Mouse (Mus musculus) heart, embryonic 16.5 days (tissue): ENCODE data around the gene Fkbp11. TPM values are rescaled to one million over a fixed set of nuclear protein-coding genes. Genes with fewer than 3 reads are reported as not detected.
A peak's percentile ranks its signal among the peaks of the same experiment; 100 is the strongest.

Source experiments
- ATAC-seq: fragments of 200-750 bp; cut with Nextera tagmentation; replicated peaks from 2 replicates; pipeline ENCODE4 v1.8.0; 2017; ENCODE audit warnings: moderate number of reproducible peaks; ENCODE audit not compliant: insufficient read depth, low FRiP score; ENCODE audit errors: extremely low read depth
- H3K27ac ChIP-seq: fragments of 300-500 bp; sonication (generic); 2 replicates; pipeline ENCODE4 v1.5.1; 2014; ENCODE audit warnings: mild to moderate bottlenecking, low read length, control low read depth, moderate library complexity
- H3K27me3 ChIP-seq: fragments of 300-500 bp; sonication (generic); 2 replicates; pipeline ENCODE4 v1.6.1; 2014; ENCODE audit warnings: low read length, mixed read lengths; ENCODE audit not compliant: control insufficient read depth, insufficient read depth
- H3K36me3 ChIP-seq: fragments of 300-500 bp; sonication (generic); 2 replicates; pipeline ENCODE4 v1.6.1; 2014; ENCODE audit not compliant: control insufficient read depth, insufficient read depth
- H3K4me1 ChIP-seq: fragments of 300-500 bp; sonication (generic); 2 replicates; pipeline ENCODE4 v1.6.1; 2014; ENCODE audit warnings: low read length, mixed read lengths; ENCODE audit not compliant: control insufficient read depth, insufficient read depth
- H3K4me2 ChIP-seq: fragments of 300-500 bp; sonication (generic); 2 replicates; pipeline ENCODE4 v1.6.1; 2014; ENCODE audit warnings: low read depth, mild to moderate bottlenecking, control low read depth, low read length
- H3K4me3 ChIP-seq: fragments of 300-500 bp; sonication (generic); 2 replicates; pipeline ENCODE4 v1.5.1; 2014; ENCODE audit warnings: mild to moderate bottlenecking, control low read depth, low read length
- H3K9ac ChIP-seq: fragments of 300-500 bp; sonication (generic); 2 replicates; pipeline ENCODE4 v1.6.1; 2014; ENCODE audit warnings: low read length, control low read depth
- H3K9me3 ChIP-seq: fragments of 300-500 bp; sonication (generic); replicated peaks from 2 replicates; pipeline ENCODE4 v1.6.1; 2016; ENCODE audit warnings: low read length; ENCODE audit not compliant: control insufficient read depth
- WGBS: fragments of 180-500 bp; shearing (Covaris S2); extraction: QIAGEN DNeasy Blood & Tissue Kit; methylation state at CpG from one replicate; pipeline ENCODE4 v1.1.7; 2014; 5-methylcytosine and 5-hydroxymethylcytosine counted together
- polyA plus RNA-seq: library from polyadenylated mRNA; unstranded; fragments of >200 nt; fragmentation: Nextera tagmentation; extraction: Ambion mirVana; gene quantifications from 2 replicates; pipeline ENCODE4 v1.2.1, GENCODE M21; 2015

The Fkbp11 gene
- 23.0 and 27.7 TPM in 2 replicates for polyA plus RNA-seq

DNA sequence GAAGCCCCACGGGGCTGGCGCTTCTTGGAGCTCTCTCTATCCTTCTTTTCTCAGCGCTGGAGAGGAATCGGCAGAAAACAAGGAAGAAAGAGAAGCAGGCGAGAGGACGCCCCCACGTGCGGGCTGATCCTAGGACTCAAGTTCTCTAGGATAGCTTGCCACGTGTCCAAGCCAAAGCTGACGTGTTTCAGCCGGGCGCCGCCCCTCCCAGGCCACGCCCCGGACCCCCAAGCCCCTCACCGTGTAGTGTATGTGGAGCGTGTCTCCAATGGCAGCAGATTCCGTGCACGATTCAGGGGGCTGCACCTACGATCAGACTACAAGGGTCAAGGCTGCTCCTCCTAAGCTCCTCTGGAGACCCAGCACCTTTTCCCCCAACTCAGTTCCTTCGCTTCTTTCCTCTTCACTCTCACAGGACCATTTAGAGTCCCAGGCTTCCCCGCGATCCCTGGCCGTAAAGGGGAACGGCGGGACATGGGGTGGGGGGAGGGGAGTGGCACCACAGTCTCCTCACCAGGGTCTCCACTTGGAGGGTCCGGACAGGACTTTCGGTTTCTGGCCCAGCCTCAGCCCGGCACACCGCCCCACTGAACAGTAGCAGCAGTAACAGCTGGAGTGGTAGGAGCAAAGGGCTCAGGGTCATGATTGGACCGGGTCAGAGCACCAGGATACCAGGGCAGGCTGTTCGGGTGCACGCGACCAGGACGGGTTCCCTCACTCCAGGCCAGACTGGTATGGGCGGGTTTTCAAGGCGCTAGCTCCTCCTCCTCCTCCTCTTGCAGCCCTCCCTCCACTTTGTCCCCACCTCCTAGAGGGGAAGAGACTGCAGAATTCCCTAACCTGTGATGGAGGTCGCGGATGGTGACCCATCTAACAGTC lies at the start of gene Fkbp11:
Fkbp11 (minus strand) TSS at position 756 of the 879 bp plus-strand sequence.
- Histone ChIP-seq H3K36me3 (no peaks in the 10 kb centered on the region), H3K9ac (peak within 1 kb of the TSS; percentile 79), H3K4me1 (peaks cover 14% of the 10 kb centered on the region), H3K4me3 (peak within 1 kb of the TSS; percentile 82), H3K27ac (no peak within 1 kb of the TSS), H3K27me3 (peaks cover 8% of the 10 kb centered on the region), H3K4me2 (peak within 1 kb of the TSS; percentile 99), H3K9me3 (no peaks in the 10 kb centered on the region)
- ATAC-seq, result peak; percentile 85
- WGBS, result under 1% methylated on average over 39 of the region's 39 CpGs

DNA sequence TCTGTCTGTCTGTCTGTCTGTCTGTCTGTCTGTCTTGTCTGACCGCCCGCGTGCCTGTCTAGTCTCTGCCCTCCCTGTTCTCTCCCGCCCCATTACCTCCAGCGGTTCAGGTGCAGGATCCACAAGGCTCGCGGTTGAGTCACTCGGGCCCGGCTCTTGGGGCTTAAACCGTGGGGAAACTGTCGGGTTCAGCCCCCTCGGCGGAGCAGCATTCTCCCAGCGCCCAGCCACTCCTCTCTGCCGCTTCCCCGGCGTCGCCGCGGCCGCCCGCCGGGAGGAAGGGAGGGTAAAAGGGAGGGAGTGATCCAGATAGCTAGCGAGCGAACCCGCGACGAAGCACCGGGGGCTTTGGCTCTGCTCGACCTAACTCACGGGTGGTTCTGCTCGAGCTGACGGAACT lies 49.8 kb upstream of the Fkbp11 start, which contains the start of gene Wnt10b:
Wnt10b (minus strand) TSS at position 389 of the 400 bp plus-strand sequence.
- Histone ChIP-seq H3K36me3 (no peaks in the 10 kb centered on the region), H3K4me3 (peak within 1 kb of the TSS; percentile 41), H3K9me3 (no peaks in the 10 kb centered on the region), H3K4me1 (peaks cover 20% of the 10 kb centered on the region), H3K9ac (0 out of 2 replicates have a peak within 1 kb of the TSS, but pooled peaks have one; percentile 10), H3K4me2 (peak within 1 kb of the TSS; percentile 58), H3K27ac (no peak within 1 kb of the TSS), H3K27me3 (peaks cover 78% of the 10 kb centered on the region)
- ATAC-seq, result no peak
- WGBS, result under 1% methylated on average over 26 of the region's 33 CpGs

DNA sequence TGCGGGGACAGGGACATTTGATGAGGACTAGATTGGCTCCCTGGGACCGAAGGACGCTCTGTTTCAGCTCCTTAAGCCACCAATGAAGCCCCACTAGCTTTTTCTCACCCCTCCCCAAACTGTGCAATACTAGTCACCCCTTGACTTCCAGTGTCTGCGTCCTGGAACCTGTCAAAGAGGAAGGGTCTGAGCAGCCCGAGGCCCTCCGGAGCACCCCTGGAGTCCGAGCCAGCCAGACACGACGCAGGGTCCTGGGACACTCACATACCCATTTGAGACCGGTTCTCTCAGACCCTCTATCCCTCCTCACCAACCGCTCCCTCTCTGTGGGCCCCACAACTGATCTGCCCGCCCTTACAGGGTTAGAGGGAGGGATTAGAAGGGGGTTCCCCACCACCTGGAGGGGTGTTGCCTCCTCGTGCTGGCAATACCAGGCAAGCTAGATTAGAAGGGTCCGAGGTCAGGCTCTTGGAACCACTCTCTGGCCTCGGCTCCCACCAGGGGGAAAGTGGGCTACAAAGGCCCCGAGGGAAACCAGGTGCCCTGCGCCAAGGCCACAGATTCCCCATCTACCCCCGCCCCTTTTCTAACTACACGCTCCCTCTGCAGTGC lies 49.1 kb upstream of the Fkbp11 start:
- peak overlapping the region; percentile 58 for H3K4me2 ChIP-seq
- H3K36me3 ChIP-seq, result no peaks in the 10 kb centered on the region
- peaks cover 20% of the 10 kb centered on the region for H3K4me1 ChIP-seq
- H3K9ac ChIP-seq, result no peak overlapping the region
- no peak overlapping the region for H3K27ac ChIP-seq
- 4% methylated on average over 19 of the region's 19 CpGs for WGBS
- H3K4me3 ChIP-seq, result peak overlapping the region; percentile 34; the same call in 1 of the 2 replicates
- no peaks in the 10 kb centered on the region for H3K9me3 ChIP-seq
- peaks cover 78% of the 10 kb centered on the region for H3K27me3 ChIP-seq
- no peak for ATAC-seq

DNA sequence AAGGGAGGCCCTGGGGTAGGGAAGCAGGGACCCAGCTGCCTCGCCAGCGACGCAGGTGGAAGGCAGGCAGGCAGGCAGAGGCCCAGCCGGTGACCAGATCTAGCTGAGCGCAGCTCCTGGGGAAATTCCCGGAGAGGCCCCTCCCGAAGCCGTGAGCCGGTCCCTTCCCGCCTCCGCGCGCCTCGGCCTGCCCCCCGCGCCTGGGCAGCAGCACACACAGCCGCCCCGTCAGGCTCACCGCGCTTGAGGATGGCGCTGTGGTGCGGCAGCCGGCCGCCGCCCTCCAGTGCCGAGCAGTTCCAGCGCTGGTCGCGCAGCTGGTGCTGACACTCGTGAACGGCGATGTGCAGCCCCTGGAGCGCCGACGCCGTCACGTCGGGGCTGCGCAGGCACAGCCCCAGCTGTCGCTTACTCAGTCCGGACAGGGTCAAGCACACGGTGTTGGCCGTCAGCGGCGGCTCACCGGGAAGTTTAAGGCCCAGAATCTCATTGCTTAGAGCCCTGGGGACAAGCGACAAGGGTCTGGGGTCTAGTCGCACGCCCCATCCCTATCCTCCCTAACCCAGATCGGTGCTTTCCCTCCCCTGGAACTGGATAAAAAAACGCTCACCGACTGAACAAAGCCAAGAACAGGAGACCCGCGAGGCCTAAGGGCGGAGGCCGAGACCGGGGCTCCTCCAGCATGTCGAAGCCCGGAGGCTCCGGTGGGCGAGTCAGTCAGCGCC lies 48.4 kb upstream of the Fkbp11 start:
- Histone ChIP-seq H3K4me1 (peaks cover 20% of the 10 kb centered on the region), H3K27ac (no peak overlapping the region), H3K4me3 (peak overlapping the region; percentile 34), H3K9me3 (no peaks in the 10 kb centered on the region), H3K4me2 (peak overlapping the region; percentile 53), H3K27me3 (peaks cover 81% of the 10 kb centered on the region), H3K9ac (peak overlapping the region; percentile 7; the same call in 1 of the 2 replicates), H3K36me3 (no peaks in the 10 kb centered on the region)
- peak; percentile 60 for ATAC-seq
- WGBS, result 2% methylated on average over 57 of the region's 62 CpGs

DNA sequence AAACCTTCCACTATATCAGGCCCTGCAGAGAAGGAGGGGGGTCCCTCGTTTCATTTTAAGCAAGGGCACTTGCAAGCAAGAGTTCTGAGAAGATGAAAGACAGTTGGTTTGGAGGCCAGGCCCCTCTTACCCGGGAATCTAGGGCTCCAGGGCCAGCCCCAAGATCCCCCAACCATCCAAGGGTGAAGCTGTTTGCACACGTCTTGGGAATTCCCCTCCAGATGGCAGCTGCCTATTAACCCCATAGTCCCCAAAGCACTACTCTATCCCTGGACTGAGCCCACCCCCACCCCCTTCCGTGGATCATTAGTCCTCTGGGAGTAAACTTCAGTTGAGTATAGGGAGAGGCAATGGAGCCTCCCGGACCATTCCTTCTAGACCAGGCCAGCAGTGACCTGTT lies 47.5 kb upstream of the Fkbp11 start:
- no peaks in the 10 kb centered on the region for H3K9me3 ChIP-seq
- no peak overlapping the region for H3K4me2 ChIP-seq
- H3K27ac ChIP-seq, result no peak overlapping the region
- 8% methylated on average over 5 of the region's 5 CpGs for WGBS
- H3K4me1 ChIP-seq, result peaks cover 20% of the 10 kb centered on the region
- H3K36me3 ChIP-seq, result no peaks in the 10 kb centered on the region
- no peak for ATAC-seq
- peaks cover 76% of the 10 kb centered on the region for H3K27me3 ChIP-seq
- H3K4me3 ChIP-seq, result no peak overlapping the region
- H3K9ac ChIP-seq, result no peak overlapping the region

DNA sequence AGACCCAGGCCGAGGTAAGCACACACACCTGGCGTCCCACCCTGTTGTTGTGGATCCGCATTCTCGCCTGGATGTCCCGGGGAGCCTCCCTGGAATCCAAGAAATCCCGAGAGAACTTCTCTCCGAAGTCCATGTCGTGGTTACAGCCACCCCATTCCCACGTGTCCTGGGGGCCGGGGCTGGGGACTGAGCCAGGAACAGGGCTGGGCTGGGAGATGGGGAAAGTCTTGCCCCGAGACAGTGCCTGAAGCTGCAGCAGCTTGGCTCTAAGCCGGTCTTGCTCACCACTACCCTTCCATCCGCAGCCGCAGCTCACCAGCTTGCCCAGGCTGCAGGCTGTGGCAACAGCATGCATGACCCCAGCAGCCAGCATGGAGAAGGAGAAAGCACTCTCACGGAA lies 46.1 kb upstream of the Fkbp11 start:
- no peaks in the 10 kb centered on the region for H3K36me3 ChIP-seq
- H3K9me3 ChIP-seq, result no peaks in the 10 kb centered on the region
- no peak for ATAC-seq
- H3K4me3 ChIP-seq, result no peak overlapping the region
- no peak overlapping the region for H3K4me2 ChIP-seq
- H3K9ac ChIP-seq, result no peak overlapping the region
- H3K27me3 ChIP-seq, result peaks cover 65% of the 10 kb centered on the region
- WGBS, result 18% methylated on average over 15 of the region's 15 CpGs
- peaks cover 20% of the 10 kb centered on the region for H3K4me1 ChIP-seq
- H3K27ac ChIP-seq, result no peak overlapping the region

DNA sequence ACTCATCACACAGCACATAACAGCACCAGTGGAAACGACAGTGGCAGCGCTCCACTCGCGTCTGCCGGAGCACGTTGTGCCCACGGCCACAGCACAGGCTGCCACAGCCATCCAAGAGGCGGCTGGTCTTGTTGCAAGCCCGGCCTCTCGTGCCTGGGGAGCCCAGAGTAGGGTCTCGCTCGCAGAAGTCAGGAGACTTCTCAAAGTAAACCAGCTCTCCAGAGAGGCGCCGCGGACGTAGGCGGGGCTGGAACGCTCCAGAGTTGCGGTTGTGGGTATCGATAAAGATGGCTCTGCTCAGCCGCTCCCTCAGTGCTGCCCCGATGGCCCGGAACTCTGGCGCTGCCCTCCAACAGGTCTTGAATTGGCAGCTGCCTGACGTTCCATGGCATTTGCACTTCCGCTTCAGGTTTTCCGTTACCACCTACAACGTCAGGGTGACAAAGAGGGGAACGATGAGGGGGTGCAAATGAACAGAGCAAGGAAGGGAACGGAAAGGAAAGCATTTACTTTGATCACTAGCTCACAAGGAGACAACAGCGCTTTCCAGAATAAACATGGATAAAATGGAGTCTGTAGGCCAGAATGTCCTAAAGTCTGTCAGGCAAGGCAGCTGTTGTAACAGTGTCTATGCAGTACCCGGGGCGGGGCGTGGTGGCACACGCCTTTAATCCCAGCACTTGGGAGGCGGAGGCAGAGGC lies 44.7 kb upstream of the Fkbp11 start:
- ATAC-seq, result no peak
- WGBS, result 4% methylated on average over 36 of the region's 36 CpGs
- peak overlapping the region; percentile 63 for H3K9ac ChIP-seq
- no peaks in the 10 kb centered on the region for H3K9me3 ChIP-seq
- H3K36me3 ChIP-seq, result no peaks in the 10 kb centered on the region
- H3K27me3 ChIP-seq, result peaks cover 54% of the 10 kb centered on the region
- H3K4me2 ChIP-seq, result peak overlapping the region; percentile 72
- peak overlapping the region; percentile 48 for H3K4me3 ChIP-seq
- no peak overlapping the region for H3K27ac ChIP-seq
- peaks cover 13% of the 10 kb centered on the region for H3K4me1 ChIP-seq

DNA sequence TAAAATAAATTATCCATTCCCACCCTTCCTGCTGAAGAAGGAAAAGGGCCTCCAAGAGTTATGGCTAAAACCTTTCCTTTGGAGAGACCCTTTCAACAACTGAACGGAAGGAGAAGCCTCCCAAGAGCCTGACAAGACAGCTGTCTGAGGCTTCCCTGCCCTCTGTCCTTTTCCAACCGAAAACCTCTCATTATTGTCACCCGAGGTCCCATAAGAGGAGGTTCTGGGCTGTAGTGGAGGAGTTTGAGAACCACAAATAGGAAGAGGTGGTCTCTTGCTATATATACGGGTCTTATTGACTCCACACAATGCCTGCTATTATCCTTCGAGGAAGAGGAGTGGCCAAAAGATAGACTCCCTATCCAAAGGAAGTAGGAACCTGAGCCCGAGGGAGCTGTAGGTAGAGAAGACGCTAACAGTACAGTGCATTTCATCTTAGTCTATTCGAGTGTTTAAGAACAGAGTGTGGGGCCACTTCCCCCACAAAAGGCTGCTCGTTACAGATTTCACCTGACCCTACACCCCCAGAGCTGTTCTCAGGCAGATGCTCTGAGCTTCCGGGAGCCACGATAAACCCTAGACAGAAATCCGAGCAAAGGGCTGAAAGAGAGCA lies 43.9 kb upstream of the Fkbp11 start:
- Histone ChIP-seq H3K9ac (no peak overlapping the region), H3K36me3 (no peaks in the 10 kb centered on the region), H3K4me2 (peak overlapping the region; percentile 72), H3K4me1 (peaks cover 6% of the 10 kb centered on the region), H3K4me3 (peak overlapping the region; percentile 48), H3K27ac (no peak overlapping the region), H3K27me3 (peaks cover 47% of the 10 kb centered on the region), H3K9me3 (no peaks in the 10 kb centered on the region)
- 17% methylated on average over 12 of the region's 12 CpGs for WGBS
- no peak for ATAC-seq
